Mouse (Mus musculus) layer of hippocampus, postnatal 36 days (tissue): ENCODE measurements at regions not wholly inside any gene's neighbourhood (a gene's known extent, or its start where the extent isn't known, plus 50 kb on each side); places are given as distances from the start of the nearest gene placed in this dataset.

Source experiments
- DNase-seq, 2 experiments: peaks; one replicate each; pipeline ENCODE4 v3.0.0; 2022

DNA sequence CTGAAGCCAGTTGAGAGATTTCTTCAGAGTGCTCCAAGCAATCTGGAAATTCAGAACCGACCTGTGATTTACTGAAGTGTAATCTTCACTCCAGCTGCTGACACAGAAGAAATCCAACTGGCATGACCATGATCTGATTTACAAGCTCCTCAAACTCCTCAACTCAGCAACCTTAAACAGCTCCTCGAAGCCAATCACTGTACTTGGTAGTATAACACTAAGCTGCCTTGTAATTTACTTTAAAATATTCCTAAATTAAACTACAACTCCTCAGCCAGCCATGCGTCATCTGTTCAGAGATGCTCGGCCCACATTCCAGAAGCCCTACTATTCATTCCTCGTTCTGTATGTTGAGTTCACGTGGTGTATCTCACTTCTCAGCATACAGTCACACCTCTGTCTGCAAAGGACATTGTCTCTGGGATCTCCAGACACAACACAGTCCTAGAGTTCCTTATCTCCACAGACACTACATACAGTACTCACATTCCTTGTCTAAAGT, 116.0 kb upstream of the Smad1 start:
- DNase-seq: no peak

GRCm38 (mm10) chr8:79514655-79515278, 115.4 kb upstream of the Smad1 start:
- no peak for DNase-seq

DNA sequence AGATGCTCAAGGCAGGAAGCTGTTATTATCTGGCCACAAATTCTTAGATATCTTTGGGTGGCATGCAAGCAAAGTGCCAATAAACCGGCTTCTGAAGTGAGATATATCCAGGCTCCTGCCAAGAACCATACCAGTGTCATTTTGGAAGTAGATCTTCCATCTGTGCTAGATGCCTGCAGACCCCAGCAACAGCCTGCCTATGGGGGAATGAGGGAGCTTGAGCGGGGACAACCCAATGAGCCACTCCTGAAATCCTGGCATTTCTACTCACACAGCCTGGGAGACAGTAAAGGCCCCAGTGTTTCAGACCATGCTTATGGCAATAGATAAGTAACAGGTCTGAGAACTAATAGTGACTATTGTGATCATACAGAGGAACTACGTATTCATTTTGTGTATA, 109.3 kb upstream of the Smad1 start:
- DNase-seq: no peak

GRCm38 (mm10) chr8:79505381-79505780, 106.1 kb upstream of the Smad1 start:
- no peak for DNase-seq

- no peak for DNase-seq
Measured at GRCm38 (mm10) chr8:79503906-79504305, 104.6 kb upstream of the Smad1 start.

- DNase-seq: no peak
Measured at GRCm38 (mm10) chr8:79502062-79502461, 102.7 kb upstream of the Smad1 start.

- no peak for DNase-seq
Measured at GRCm38 (mm10) chr8:79501238-79501637, 101.9 kb upstream of the Smad1 start.

- DNase-seq: no peak
Measured at GRCm38 (mm10) chr8:79499258-79499657, 99.9 kb upstream of the Smad1 start.

DNA sequence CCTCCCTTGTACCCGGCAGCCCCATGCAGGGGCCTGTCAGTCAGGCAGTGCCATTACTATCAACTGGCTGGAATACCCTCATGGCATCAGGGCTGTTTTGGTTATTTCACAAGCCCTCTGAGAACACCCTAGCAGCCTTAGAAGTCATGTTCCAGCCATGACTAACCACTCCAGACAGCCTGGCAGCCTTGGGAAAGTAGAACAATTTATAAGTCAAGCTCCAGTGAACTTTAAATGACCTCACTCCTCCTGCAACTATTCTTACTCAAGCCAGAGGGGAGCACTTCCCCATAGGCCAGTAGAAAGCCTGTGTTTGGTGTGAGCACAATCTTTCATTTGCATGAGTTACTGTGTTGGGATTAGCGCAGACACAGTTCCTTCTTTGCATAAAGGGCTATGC, 99.3 kb upstream of the Smad1 start:
- no peak for DNase-seq

GRCm38 (mm10) chr8:79491156-79491698, 91.9 kb upstream of the Smad1 start:
- no peak for DNase-seq

GRCm38 (mm10) chr8:79490739-79491138, 91.4 kb upstream of the Smad1 start:
- no peak for DNase-seq

GRCm38 (mm10) chr8:79488861-79489260, 89.5 kb upstream of the Smad1 start:
- no peak for DNase-seq

GRCm38 (mm10) chr8:79487597-79487996, 88.3 kb upstream of the Smad1 start:
- DNase-seq: no peak

DNA sequence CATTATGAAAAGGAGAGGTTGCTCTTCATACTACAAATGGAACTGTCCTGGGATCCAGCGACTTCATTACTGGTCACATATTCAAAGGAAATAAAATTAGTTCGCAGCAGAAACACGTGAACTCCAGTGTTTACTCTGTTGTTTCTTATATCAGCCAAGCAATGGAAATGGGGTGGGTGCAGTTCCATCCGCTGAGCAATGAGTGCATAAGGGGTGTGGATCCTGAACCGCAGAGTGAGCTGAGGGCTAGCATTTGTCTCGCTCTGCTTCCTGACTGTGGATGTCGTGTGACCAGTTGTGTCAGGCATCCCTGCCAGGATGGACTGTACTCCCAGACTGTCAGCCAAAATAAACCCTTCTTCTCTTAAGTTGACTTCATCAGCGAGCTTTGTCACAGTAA, 80.0 kb upstream of the Smad1 start:
- DNase-seq: no peak

- no peak for DNase-seq
Measured at GRCm38 (mm10) chr8:79476012-79476411, 76.7 kb upstream of the Smad1 start.

DNA sequence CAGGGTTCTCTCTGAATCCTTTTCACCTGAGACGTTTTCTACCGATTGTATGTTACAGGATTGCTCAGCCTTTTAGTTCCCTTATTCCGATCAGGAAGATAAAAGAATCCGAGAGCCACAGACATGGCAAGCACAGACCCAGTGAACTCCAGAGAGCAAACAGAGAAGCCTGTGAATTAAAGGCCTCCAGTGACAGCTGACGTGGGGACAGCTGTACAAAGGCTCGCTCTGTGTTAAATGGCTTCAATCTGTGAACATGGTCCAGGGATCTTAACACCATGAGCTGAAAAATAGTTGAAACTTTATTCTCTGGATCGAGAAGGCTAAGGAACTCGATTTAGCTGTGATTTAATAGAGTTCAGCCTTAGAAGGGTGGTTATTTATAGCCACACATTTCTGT, 75.4 kb upstream of the Smad1 start:
- no peak for DNase-seq

DNA sequence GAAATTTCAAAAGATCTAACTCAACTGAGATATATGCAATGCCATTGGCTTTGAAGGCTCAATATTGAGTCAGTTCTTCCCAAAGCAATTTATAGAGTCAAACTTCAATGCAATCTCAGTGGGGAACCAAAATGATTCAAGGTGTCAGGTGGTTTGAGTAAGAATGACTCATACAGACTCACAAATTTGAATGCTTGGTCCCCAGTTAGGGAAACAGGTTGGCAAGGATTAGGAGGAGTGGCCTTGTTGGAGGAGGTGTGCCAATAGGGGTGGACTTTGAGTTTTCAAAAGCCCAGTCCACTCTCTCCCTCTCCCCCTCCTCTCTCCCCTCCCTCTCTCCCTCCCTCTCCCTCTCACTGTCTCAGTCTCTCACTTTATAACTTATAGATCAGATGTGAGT, 52.8 kb upstream of the Smad1 start:
- no peak for DNase-seq

DNA sequence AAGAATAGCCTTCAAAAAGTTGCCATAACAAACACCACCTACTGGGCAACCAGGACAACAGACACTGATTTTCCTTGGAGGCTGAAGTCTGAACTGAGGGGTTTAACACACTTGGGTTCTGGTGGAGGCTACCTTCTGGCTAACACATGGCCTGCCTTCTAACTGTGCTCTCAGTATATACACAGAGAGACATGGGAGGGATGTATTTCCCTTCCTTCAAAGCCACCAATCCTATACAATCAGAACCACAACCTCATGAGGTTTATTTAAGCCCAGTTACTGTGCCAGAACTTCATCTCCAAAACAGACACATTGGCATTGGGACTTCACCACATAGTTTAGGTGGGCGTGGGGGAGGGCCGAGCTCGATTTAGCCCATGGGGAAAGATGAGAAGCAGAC, 50.1 kb upstream of the Smad1 start:
- DNase-seq: no peak
